Mouse (Mus musculus): ENCODE results near the gene Parn. TPM values are rescaled to one million over a fixed set of nuclear protein-coding genes. Genes with fewer than 3 reads are reported as not detected.

Gene Parn
- total and polyA plus RNA-seq, 2 experiments, result 8.8 to 14.4 TPM

DNA sequence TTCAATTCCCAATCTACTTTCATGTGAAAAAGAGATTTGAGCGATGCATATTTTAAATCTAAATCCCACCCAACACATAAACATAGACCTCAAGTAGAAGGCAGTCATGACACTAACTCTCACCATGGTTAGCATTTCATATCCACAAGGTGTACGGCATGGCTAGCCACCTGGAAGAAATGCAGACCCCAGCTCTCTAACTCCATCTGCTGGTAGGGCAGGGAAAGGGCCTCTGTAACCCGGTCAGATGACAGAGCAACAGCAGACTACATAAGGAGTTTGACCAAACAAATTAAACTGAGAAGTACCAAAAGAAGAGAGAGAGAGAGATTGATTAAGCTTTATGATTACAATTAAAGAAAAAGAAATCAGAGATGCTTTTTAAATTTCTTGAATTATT is 87.2 kb downstream of the Parn start:
- no peak overlapping the region for H3K9ac ChIP-seq (ENCODE audit: low read depth, low read length)
- H3K4me3 ChIP-seq (ENCODE audit: insufficient read depth, low read depth, low read length), result no peak overlapping the region
- 84% methylated on average over 3 of the region's 3 CpGs for WGBS
- no peaks in the 10 kb centered on the region for H3K27me3 ChIP-seq (ENCODE audit: control insufficient read depth, insufficient read depth, low read length)
- peak; percentile 23 for DNase-seq (ENCODE audit: extremely low read depth, low read depth, low spot score)
- no peak overlapping the region for H3K27ac ChIP-seq (replicated peaks; ENCODE audit: insufficient read depth, low read depth, low read length)
- H3K4me1 ChIP-seq (ENCODE audit: control insufficient read depth, insufficient read depth, low read length), result 0 out of 2 replicates have a peak, but pooled peaks cover 1% of the 10 kb centered on the region
- no peak for TF ChIP-seq POLR2A (IDR thresholded peaks at IDR 0.05; ENCODE audit: extremely low read depth, insufficient read depth, low read length)
- TF ChIP-seq CTCF (IDR thresholded peaks at IDR 0.05; ENCODE audit: low read depth, low read length), result peak; percentile 69
- no peaks in the 10 kb centered on the region for H3K79me2 ChIP-seq (ENCODE audit: control insufficient read depth, insufficient read depth, low read length)
- H3K36me3 ChIP-seq (ENCODE audit: control insufficient read depth, insufficient read depth, low read length), result peaks cover 9% of the 10 kb centered on the region

DNA sequence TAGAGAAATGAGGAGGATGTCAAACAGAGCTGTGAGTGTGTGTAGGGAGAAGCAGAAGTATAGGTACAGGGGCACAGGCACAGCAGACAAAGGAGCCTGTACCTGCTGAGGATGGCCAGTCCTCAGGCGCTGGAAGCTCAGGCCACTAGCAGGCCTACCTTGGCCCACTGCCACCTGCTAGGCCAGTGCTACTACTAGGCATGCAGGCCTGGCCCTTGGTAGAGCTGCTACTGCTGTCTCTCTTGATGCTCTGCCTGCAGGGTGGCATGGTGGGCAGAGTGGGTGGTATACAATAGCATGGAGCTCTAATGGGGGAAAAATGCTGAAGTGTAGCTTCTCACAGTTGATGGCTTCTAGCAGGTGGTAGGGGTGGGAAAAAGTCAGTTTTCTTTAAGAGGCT is 88.0 kb downstream of the Parn start:
- DNase-seq (ENCODE audit: extremely low read depth, low read depth, low spot score), result no peak
- TF ChIP-seq CTCF (IDR thresholded peaks at IDR 0.05; ENCODE audit: low read depth, low read length) (no peak), POLR2A (IDR thresholded peaks at IDR 0.05; ENCODE audit: extremely low read depth, insufficient read depth, low read length) (no peak)
- Histone ChIP-seq H3K79me2 (ENCODE audit: control insufficient read depth, insufficient read depth, low read length) (no peaks in the 10 kb centered on the region), H3K9ac (ENCODE audit: low read depth, low read length) (no peak overlapping the region), H3K27ac (replicated peaks; ENCODE audit: insufficient read depth, low read depth, low read length) (no peak overlapping the region), H3K4me1 (ENCODE audit: control insufficient read depth, insufficient read depth, low read length) (no peaks in the 10 kb centered on the region), H3K27me3 (ENCODE audit: control insufficient read depth, insufficient read depth, low read length) (no peaks in the 10 kb centered on the region), H3K36me3 (ENCODE audit: control insufficient read depth, insufficient read depth, low read length) (peaks cover 4% of the 10 kb centered on the region), H3K4me3 (ENCODE audit: insufficient read depth, low read depth, low read length) (no peak overlapping the region)
- WGBS, result 96% methylated on average over 1 of the region's 1 CpGs

DNA sequence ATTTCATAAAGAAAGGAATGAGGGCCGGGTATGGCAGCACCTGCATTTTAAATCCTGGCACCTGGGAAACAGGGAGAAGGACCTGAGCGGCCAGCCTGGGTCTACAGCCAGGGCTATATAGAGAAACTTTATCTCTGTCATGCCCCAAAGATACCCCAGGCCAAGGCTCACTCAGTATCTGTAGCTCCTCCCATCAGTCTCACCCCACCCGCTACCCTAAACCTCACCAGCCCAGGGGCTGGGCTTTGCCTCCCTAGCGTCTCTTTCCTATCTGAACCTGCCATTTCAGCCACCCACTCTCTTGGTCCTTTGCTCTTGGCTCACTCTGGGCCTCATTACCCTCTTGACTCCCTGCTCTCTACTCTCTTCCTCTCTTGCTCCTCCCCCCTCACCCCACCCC is 92.7 kb downstream of the Parn start:
- H3K4me3 ChIP-seq (ENCODE audit: insufficient read depth, low read depth, low read length), result no peak overlapping the region
- no peaks in the 10 kb centered on the region for H3K27me3 ChIP-seq (ENCODE audit: control insufficient read depth, insufficient read depth, low read length)
- TF ChIP-seq POLR2A (IDR thresholded peaks at IDR 0.05; ENCODE audit: extremely low read depth, insufficient read depth, low read length), result no peak
- no peak for TF ChIP-seq CTCF (IDR thresholded peaks at IDR 0.05; ENCODE audit: low read depth, low read length)
- WGBS, result 86% methylated on average over 4 of the region's 4 CpGs
- no peak for DNase-seq (ENCODE audit: extremely low read depth, low read depth, low spot score)
- no peaks in the 10 kb centered on the region for H3K4me1 ChIP-seq (ENCODE audit: control insufficient read depth, insufficient read depth, low read length)
- peaks cover 3% of the 10 kb centered on the region; the same call in 1 of the 2 replicates for H3K36me3 ChIP-seq (ENCODE audit: control insufficient read depth, insufficient read depth, low read length)
- no peak overlapping the region for H3K9ac ChIP-seq (ENCODE audit: low read depth, low read length)
- H3K27ac ChIP-seq (replicated peaks; ENCODE audit: insufficient read depth, low read depth, low read length), result no peak overlapping the region
- no peaks in the 10 kb centered on the region for H3K79me2 ChIP-seq (ENCODE audit: control insufficient read depth, insufficient read depth, low read length)

DNA sequence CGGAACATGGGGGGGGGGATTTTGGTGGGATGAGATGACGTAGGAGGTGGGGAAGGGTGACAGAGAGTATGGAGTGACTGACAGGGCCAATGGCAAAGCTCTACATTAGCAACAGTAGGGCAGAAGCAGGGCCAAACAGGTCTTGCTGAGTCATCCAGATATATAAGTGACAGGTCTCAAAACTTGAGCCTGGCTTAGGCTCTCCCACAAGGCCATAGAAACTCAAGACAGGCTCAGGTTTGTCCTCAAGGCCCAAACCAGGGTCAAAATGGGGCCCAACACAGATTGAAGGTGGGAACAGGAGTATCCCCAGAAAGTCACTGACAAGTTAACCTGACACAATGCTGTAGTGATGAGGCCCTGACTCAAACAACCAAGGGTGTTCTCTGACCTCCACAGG is 99.7 kb downstream of the Parn start:
- Histone ChIP-seq H3K4me3 (ENCODE audit: insufficient read depth, low read depth, low read length) (no peak overlapping the region), H3K36me3 (ENCODE audit: control insufficient read depth, insufficient read depth, low read length) (peaks cover 18% of the 10 kb centered on the region; the same call in 1 of the 2 replicates), H3K79me2 (ENCODE audit: control insufficient read depth, insufficient read depth, low read length) (no peaks in the 10 kb centered on the region), H3K4me1 (ENCODE audit: control insufficient read depth, insufficient read depth, low read length) (no peaks in the 10 kb centered on the region), H3K27me3 (ENCODE audit: control insufficient read depth, insufficient read depth, low read length) (no peaks in the 10 kb centered on the region), H3K27ac (replicated peaks; ENCODE audit: insufficient read depth, low read depth, low read length) (no peak overlapping the region), H3K9ac (ENCODE audit: low read depth, low read length) (no peak overlapping the region)
- WGBS, result 98% methylated on average over 2 of the region's 2 CpGs
- no peak for DNase-seq (ENCODE audit: extremely low read depth, low read depth, low spot score)
- TF ChIP-seq CTCF (IDR thresholded peaks at IDR 0.05; ENCODE audit: low read depth, low read length), result no peak
- TF ChIP-seq POLR2A (IDR thresholded peaks at IDR 0.05; ENCODE audit: extremely low read depth, insufficient read depth, low read length), result no peak

DNA sequence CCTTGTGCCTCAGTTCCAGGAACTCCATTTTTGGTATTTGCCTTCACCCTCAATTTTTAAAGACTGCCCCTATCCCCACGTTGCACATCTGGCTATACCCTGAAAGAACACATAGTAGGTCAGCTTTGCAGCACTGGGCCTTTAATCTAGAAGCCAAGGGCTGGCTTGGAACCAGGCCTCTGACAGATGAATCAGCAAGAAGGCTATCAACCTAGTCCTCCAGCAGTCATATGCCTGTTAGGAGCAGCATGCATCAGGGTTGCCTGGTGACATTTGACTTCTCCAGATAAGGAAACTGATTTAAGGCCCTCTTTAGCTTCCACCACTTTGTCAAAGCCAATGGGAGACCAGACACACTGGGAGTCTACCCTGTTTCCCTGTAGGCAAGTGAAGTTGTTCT is 100.4 kb downstream of the Parn start:
- H3K79me2 ChIP-seq (ENCODE audit: control insufficient read depth, insufficient read depth, low read length), result no peaks in the 10 kb centered on the region
- H3K9ac ChIP-seq (ENCODE audit: low read depth, low read length), result no peak overlapping the region
- WGBS, result 78% methylated on average over 1 of the region's 1 CpGs
- no peaks in the 10 kb centered on the region for H3K27me3 ChIP-seq (ENCODE audit: control insufficient read depth, insufficient read depth, low read length)
- peaks cover 20% of the 10 kb centered on the region; the same call in 1 of the 2 replicates for H3K36me3 ChIP-seq (ENCODE audit: control insufficient read depth, insufficient read depth, low read length)
- no peaks in the 10 kb centered on the region for H3K4me1 ChIP-seq (ENCODE audit: control insufficient read depth, insufficient read depth, low read length)
- no peak overlapping the region for H3K4me3 ChIP-seq (ENCODE audit: insufficient read depth, low read depth, low read length)
- no peak for DNase-seq (ENCODE audit: extremely low read depth, low read depth, low spot score)
- H3K27ac ChIP-seq (replicated peaks; ENCODE audit: insufficient read depth, low read depth, low read length), result no peak overlapping the region
- TF ChIP-seq CTCF (IDR thresholded peaks at IDR 0.05; ENCODE audit: low read depth, low read length), result no peak
- no peak for TF ChIP-seq POLR2A (IDR thresholded peaks at IDR 0.05; ENCODE audit: extremely low read depth, insufficient read depth, low read length)

DNA sequence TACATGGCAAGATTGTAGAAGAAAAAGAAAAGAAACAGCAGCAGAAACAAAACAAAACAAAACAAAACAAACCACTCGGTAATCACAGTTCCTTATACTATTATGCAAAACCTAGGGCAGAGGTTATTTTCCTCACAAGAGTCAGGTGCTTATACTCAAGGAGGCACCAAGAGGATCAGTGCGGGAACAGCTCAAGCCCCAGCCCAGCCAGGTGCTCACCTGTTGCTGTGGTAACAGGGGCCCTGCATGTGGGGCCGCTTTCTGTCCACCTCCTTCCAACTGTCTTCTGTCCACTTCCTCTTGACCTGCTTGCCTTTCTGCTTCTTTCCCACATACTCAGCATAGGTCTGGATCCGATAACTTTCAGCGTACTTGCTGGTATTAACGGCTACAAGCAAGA is 101.6 kb downstream of the Parn start:
- TF ChIP-seq POLR2A (IDR thresholded peaks at IDR 0.05; ENCODE audit: extremely low read depth, insufficient read depth, low read length) (no peak), CTCF (IDR thresholded peaks at IDR 0.05; ENCODE audit: low read depth, low read length) (no peak)
- WGBS, result 91% methylated on average over 6 of the region's 6 CpGs
- H3K4me3 ChIP-seq (ENCODE audit: insufficient read depth, low read depth, low read length), result no peak overlapping the region
- no peak overlapping the region for H3K27ac ChIP-seq (replicated peaks; ENCODE audit: insufficient read depth, low read depth, low read length)
- no peak for DNase-seq (ENCODE audit: extremely low read depth, low read depth, low spot score)
- H3K36me3 ChIP-seq (ENCODE audit: control insufficient read depth, insufficient read depth, low read length), result peaks cover 20% of the 10 kb centered on the region; the same call in 1 of the 2 replicates
- no peaks in the 10 kb centered on the region for H3K79me2 ChIP-seq (ENCODE audit: control insufficient read depth, insufficient read depth, low read length)
- no peaks in the 10 kb centered on the region for H3K4me1 ChIP-seq (ENCODE audit: control insufficient read depth, insufficient read depth, low read length)
- H3K9ac ChIP-seq (ENCODE audit: low read depth, low read length), result no peak overlapping the region
- H3K27me3 ChIP-seq (ENCODE audit: control insufficient read depth, insufficient read depth, low read length), result no peaks in the 10 kb centered on the region
